In genomic region chr1:176943126-176943525, GRCm38 (mm10) we compare ENCODE assay signal across 27 mouse cellular contexts.
DNase-seq lines count a peak whose midpoint lies in the region; ATAC-seq lines count a peak whose summit lies in the region.
"Had no signal": no experiment of that assay in that cellular context is flagged by ENCODE, and none has a peak within 500 bp of the region (broad histone marks: within the 10 kb centered on the region; RNA-seq: fewer than 3 reads in every experiment).

No protein-coding gene starts in this region.

- no peak for ATAC-seq in forebrain, embryonic 16.5 days
- no peak for ATAC-seq in forebrain, embryonic 13.5 days
- ATAC-seq in liver, embryonic 12.5 days: no peak
- ATAC-seq in liver, embryonic 11.5 days (replicated peaks; ENCODE audit: low FRiP score): no peak
- ATAC-seq: CD4-positive, CD25-positive, alpha-beta regulatory T cell, adult 4 months; hindbrain, embryonic 16.5 days; intestine, embryonic 15.5 days had no signal

- DNase-seq in adrenal gland, adult 2 months: peak; percentile 51
- DNase-seq in adrenal gland, postnatal 4 days (ENCODE audit: low spot score in 2 of 2): no peak
- no peak for DNase-seq in liver, embryonic 11.5 days (ENCODE audit: low spot score)
- peak; percentile 16 to 25 for DNase-seq in adrenal gland, postnatal 36 days
- DNase-seq in kidney, adult 11 months: no peak
- DNase-seq: cerebellum, adult 11 months; cerebellum, adult 2 months; cerebellum, adult 9-11 months; cerebellum, postnatal 25 days; gastrocnemius, adult 2 months; gastrocnemius, postnatal 14 days; heart, adult 11 months; heart, postnatal 36 days; kidney, adult 18-20 months; kidney, adult 9 months had no signal

- 91% methylated on average over 5 of the region's 5 CpGs for WGBS in forebrain, embryonic 16.5 days
- WGBS in forebrain, embryonic 13.5 days: 82% methylated on average over 5 of the region's 5 CpGs
- WGBS in liver, embryonic 12.5 days (ENCODE audit: insufficient replicate concordance): 80% methylated on average over 5 of the region's 5 CpGs
- 86% methylated on average over 5 of the region's 5 CpGs for WGBS in liver, embryonic 11.5 days

- H3K4me1 ChIP-seq in forebrain, embryonic 16.5 days (replicated peaks; ENCODE audit: control insufficient read depth, insufficient read depth, low read length): peaks cover 32% of the 10 kb centered on the region
- peaks cover 42% of the 10 kb centered on the region for H3K4me1 ChIP-seq in forebrain, embryonic 13.5 days
- H3K4me1 ChIP-seq in liver, embryonic 12.5 days: peaks cover 61% of the 10 kb centered on the region
- H3K4me1 ChIP-seq in liver, embryonic 11.5 days (replicated peaks; ENCODE audit: control insufficient read depth, insufficient read depth, low read length): no peaks in the 10 kb centered on the region
- H3K4me1 ChIP-seq: embryonic facial prominence, embryonic 12.5 days; embryonic facial prominence, embryonic 15.5 days; intestine, embryonic 15.5 days had no signal

- H3K4me3 ChIP-seq in forebrain, embryonic 16.5 days (replicated peaks; ENCODE audit: low read length): no peak overlapping the region
- H3K4me3 ChIP-seq in forebrain, embryonic 13.5 days: no peak overlapping the region
- H3K4me3 ChIP-seq in liver, embryonic 12.5 days: no peak overlapping the region
- no peak overlapping the region for H3K4me3 ChIP-seq in liver, embryonic 11.5 days (ENCODE audit: low read depth, low read length)
- H3K4me3 ChIP-seq: embryonic facial prominence, embryonic 12.5 days; embryonic facial prominence, embryonic 15.5 days; forebrain, embryonic 12.5 days; gastrocnemius, adult 2 months; hindbrain, embryonic 10.5 days; hindbrain, embryonic 13.5 days; intestine, embryonic 15.5 days had no signal

- no peak overlapping the region for H3K4me2 ChIP-seq in forebrain, embryonic 16.5 days (ENCODE audit: low read length)
- H3K4me2 ChIP-seq in forebrain, embryonic 13.5 days: no peak overlapping the region
- no peak overlapping the region for H3K4me2 ChIP-seq in liver, embryonic 12.5 days
- no peak overlapping the region for H3K4me2 ChIP-seq in liver, embryonic 11.5 days
- H3K4me2 ChIP-seq: embryonic facial prominence, embryonic 12.5 days; embryonic facial prominence, embryonic 15.5 days; forebrain, embryonic 12.5 days; heart, embryonic 11.5 days; hindbrain, embryonic 13.5 days; intestine, embryonic 15.5 days had no signal

- H3K9me3 ChIP-seq in forebrain, embryonic 16.5 days (ENCODE audit: control insufficient read depth, low read length): no peaks in the 10 kb centered on the region
- H3K9me3 ChIP-seq in forebrain, embryonic 13.5 days (replicated peaks): no peaks in the 10 kb centered on the region
- H3K9me3 ChIP-seq in liver, embryonic 12.5 days (replicated peaks): no peaks in the 10 kb centered on the region
- no peaks in the 10 kb centered on the region for H3K9me3 ChIP-seq in liver, embryonic 11.5 days (ENCODE audit: control insufficient read depth, low read length)
- H3K9me3 ChIP-seq: embryonic facial prominence, embryonic 12.5 days; embryonic facial prominence, embryonic 15.5 days; forebrain, embryonic 12.5 days; hindbrain, embryonic 10.5 days; hindbrain, embryonic 13.5 days; intestine, embryonic 15.5 days had no signal

- H3K9ac ChIP-seq in forebrain, embryonic 16.5 days (replicated peaks; ENCODE audit: low read depth, low read length): no peak overlapping the region
- H3K9ac ChIP-seq in forebrain, embryonic 13.5 days: no peak overlapping the region
- no peak overlapping the region for H3K9ac ChIP-seq in liver, embryonic 12.5 days
- no peak overlapping the region for H3K9ac ChIP-seq in liver, embryonic 11.5 days (ENCODE audit: low read depth, low read length)
- H3K9ac ChIP-seq: embryonic facial prominence, embryonic 12.5 days; embryonic facial prominence, embryonic 15.5 days; forebrain, embryonic 12.5 days; hindbrain, embryonic 13.5 days; intestine, embryonic 15.5 days had no signal

- H3K27ac ChIP-seq in forebrain, embryonic 16.5 days (ENCODE audit: low read length): 0 out of 2 replicates have a peak overlapping the region, but pooled peaks have one; percentile 23
- H3K27ac ChIP-seq in forebrain, embryonic 13.5 days: no peak overlapping the region
- H3K27ac ChIP-seq in liver, embryonic 12.5 days: 0 out of 2 replicates have a peak overlapping the region, but pooled peaks have one; percentile 2
- no peak overlapping the region for H3K27ac ChIP-seq in liver, embryonic 11.5 days (ENCODE audit: low read depth, low read length)
- H3K27ac ChIP-seq: embryonic facial prominence, embryonic 12.5 days; embryonic facial prominence, embryonic 15.5 days; forebrain, embryonic 12.5 days; gastrocnemius, adult 2 months; hindbrain, embryonic 10.5 days; hindbrain, embryonic 13.5 days; intestine, embryonic 15.5 days had no signal

- H3K27me3 ChIP-seq in forebrain, embryonic 16.5 days (replicated peaks; ENCODE audit: control insufficient read depth, insufficient read depth, low read length): no peaks in the 10 kb centered on the region
- no peaks in the 10 kb centered on the region for H3K27me3 ChIP-seq in forebrain, embryonic 13.5 days
- no peaks in the 10 kb centered on the region for H3K27me3 ChIP-seq in liver, embryonic 12.5 days (replicated peaks)
- no peaks in the 10 kb centered on the region for H3K27me3 ChIP-seq in liver, embryonic 11.5 days (replicated peaks; ENCODE audit: control insufficient read depth, insufficient read depth, low read length)
- H3K27me3 ChIP-seq: embryonic facial prominence, embryonic 12.5 days; embryonic facial prominence, embryonic 15.5 days; forebrain, embryonic 12.5 days; hindbrain, embryonic 13.5 days; intestine, embryonic 15.5 days had no signal

- no peaks in the 10 kb centered on the region for H3K36me3 ChIP-seq in forebrain, embryonic 16.5 days (ENCODE audit: control insufficient read depth, insufficient read depth)
- no peaks in the 10 kb centered on the region for H3K36me3 ChIP-seq in forebrain, embryonic 13.5 days (ENCODE audit: poor library complexity, severe bottlenecking)
- H3K36me3 ChIP-seq in liver, embryonic 12.5 days: no peaks in the 10 kb centered on the region
- H3K36me3 ChIP-seq in liver, embryonic 11.5 days (ENCODE audit: control insufficient read depth, insufficient read depth, low read length): no peaks in the 10 kb centered on the region
- H3K36me3 ChIP-seq: embryonic facial prominence, embryonic 12.5 days; embryonic facial prominence, embryonic 15.5 days; forebrain, embryonic 12.5 days; hindbrain, embryonic 10.5 days; hindbrain, embryonic 13.5 days; intestine, embryonic 15.5 days had no signal

Comparison
In these comparisons a context has a peak if more than half of its experiments do, and no peak if none do; other contexts are left out.
1. DNase-seq: peak in adrenal gland, adult 2 months (single experiment) and adrenal gland, postnatal 36 days (2 of 2); none in adrenal gland, postnatal 4 days (0 of 2), liver, embryonic 11.5 days (single experiment) and kidney, adult 11 months (single experiment).
2. H3K27ac ChIP-seq: peak in forebrain, embryonic 16.5 days (single experiment) and liver, embryonic 12.5 days (single experiment); none in forebrain, embryonic 13.5 days (single experiment) and liver, embryonic 11.5 days (single experiment).